Mouse (Mus musculus) heart, adult 2 months (tissue): ENCODE data around the gene Sim2.

ENCODE experiments used
- CTCF ChIP-seq: fragments of 200-600 bp; IDR thresholded peaks from 2 replicates; pipeline ENCODE4 v1.8.1; 2022; ENCODE audit warnings: antibody characterized with exemption, mild to moderate bottlenecking, moderate library complexity
- EP300 ChIP-seq: fragments of 200-500 bp; IDR thresholded peaks from 2 replicates; pipeline ENCODE4 v1.6.1; 2011; ENCODE audit warnings: low read depth, low read length, control low read depth; ENCODE audit not compliant: insufficient read depth
- POLR2A ChIP-seq: fragments of 200-500 bp; IDR thresholded peaks from 2 replicates; pipeline ENCODE4 v1.6.1; 2011; ENCODE audit warnings: mild to moderate bottlenecking, low read depth, low read length, control low read depth; ENCODE audit not compliant: insufficient read depth

GRCm38 (mm10) chr16:94168655-94169545 is 84.2 kb downstream of the Sim2 start:
- TF ChIP-seq CTCF (no peak), POLR2A (no peak), EP300 (no peak)
